Mouse (Mus musculus): ENCODE results near the gene Ifnar1.

Gene Ifnar1

DNA sequence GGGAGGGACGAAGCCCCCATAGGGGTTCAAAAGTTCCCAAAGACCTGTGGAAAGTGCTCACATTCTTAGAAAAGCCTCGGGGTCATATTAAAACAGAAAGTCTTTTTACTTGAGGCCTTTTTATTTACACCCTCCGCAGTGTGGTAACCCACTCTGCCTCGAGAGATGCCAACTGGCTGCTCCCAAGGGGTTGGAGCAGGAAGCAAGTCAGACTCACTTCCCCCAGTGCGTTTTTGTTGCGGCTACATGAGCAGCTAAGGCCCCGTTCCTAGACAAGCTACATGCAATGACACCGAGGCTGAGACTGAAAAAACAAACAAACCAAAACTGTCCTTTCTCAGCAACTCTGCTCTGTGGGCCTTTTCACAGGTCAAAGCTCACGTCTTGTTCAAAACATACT, 53.5 kb downstream of the Ifnar1 start:
- no peak for DNase-seq (ENCODE audit: low read depth, low spot score)

DNA sequence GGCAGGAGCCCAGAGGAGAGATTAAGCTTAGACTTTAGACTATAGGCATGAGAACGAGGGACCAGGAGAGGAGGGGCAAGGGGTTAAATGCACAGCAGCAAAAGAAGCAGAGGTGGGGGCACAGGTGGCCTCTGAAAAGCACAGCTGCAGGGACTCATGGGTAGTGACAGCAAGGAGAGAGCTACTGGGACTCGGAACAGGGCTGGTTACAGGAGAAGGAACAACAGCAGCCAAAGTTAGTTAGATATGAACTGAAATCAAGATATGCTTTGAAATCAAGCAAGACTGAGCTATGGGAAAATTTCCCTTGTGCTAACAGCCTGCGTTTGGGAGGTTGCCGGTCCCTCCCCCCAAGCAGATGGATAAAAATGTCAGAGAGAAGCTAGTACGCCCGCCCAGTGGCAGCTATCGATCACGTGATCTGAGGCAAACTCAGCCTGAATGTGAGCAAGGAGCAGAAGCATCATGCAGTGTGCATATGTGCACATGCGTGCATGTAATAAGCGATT, 56.6 kb downstream of the Ifnar1 start:
- DNase-seq (ENCODE audit: low read depth, low spot score) = no peak

DNA sequence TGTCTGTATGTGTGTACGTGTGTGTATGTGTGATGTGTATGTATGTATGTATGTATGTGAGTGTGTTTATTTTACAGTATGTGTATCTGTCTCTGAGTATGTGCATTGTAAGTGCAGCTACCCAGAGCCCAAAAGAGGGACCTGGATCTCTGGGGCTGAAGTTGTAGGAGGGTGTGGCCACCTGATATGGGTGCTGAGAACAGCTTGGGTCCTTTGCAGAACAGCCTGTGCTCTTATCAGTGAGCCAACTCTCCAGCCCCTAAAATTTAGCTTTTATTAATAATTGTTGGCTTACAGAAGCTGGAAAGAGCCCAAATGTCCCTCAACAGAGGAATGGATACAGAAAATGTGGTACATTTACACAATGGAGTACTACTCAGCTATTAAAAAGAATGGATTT, 58.6 kb downstream of the Ifnar1 start:
- DNase-seq (ENCODE audit: low read depth, low spot score) = no peak

DNA sequence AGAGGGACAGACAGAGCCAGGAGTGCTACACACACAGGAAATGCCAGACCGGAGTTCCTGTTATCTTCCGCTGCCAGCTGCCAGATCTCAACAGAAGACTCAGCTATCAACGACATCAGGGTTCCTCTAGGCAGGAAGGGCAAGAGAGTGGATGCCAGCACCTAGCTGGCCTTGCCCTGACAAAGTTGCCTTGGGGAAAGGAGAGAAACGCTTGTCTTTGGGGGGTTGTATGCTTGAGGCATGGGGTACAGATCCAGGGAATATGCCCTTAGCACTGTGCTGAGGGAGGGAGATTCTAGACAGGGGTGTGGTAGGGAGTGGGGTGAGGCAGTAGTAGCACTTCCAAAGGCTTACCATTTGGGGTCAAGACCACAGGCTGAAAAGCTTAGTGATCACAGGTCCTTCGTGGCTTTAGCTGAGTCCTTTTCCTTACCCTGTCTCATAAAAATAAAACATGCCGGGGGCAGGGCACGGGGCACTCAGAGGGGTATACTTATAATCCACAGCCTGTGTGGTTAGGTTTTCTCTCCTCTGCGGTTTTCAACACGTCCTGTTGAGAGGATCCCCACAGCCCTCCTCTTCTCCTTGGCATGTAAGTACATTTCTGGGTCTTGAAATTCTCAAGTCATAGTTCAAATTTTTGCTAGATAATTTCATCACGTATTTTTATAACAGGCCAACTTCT, 60.7 kb downstream of the Ifnar1 start:
- DNase-seq (ENCODE audit: low read depth, low spot score) = peak; percentile 85

DNA sequence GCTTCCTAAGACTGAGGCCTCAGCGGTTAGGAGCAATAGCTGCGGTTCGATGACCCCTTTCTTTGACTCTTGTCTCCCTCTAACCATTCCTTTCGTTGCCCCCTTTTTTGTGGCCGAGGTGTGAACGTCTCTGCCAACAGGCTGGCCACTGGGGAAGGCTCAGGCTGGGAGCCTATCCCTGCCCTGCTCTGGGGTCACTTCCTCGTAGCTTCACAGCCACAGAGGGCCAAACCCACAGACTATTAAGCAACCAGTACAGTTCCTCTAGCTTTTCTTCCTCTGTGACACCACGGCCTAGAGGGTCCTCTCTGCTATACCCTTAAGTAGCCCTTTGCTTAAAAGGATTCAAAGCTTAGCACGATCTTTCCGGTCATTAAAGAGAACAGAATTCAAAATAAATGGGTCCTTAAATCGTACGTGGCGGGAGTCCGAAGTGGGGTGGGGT, 61.4 kb downstream of the Ifnar1 start:
- DNase-seq (ENCODE audit: low read depth, low spot score) = peak; percentile 34

DNA sequence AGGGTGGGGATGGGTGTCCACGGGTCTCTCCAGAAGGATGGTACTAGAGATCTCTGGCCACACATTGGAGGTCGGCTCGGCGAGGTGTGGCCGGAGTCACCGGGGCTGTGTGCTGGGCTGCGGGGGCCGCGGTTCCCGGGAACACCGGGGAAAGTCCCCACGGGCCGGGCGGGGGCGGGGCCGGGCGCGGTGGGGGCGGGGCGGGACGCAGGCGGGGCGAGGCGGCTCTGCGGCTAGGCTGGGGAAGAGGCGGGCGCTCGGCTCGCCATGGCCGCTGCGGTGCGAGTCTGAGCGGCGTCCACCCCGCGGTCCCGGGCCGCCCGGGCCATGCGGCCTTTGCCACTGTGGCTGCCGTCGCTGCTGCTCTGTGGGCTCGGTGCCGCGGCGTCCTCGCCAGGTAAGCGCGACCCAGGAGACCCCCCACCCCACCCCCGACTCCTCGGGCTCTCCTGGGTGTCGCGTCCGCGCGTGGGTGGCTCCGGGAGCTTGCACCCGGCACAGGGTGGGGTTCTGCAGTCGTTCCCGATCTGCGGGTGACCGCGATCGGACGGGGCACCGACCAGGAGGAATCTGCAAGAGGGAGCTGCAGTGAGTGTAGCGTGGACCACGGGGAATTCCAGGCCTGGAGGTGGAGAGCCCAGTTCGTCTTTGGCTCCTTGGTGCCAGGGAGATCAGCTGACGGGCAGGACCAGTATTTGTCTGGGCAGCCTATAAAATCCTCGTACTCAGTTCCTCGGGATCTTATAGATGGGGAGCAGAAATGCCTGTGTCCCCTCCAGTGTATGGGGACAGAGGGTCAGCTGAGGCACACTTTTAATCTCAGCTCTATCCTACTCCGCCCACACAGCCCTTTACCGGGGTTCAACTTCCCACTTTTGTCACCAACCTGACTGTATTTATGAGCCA, 62.1 kb downstream of the Ifnar1 start, which contains the start of gene Ifngr2:
Gene Ifngr2 (plus strand): TSS at position 237 of the 906 bp plus-strand sequence.
- DNase-seq (ENCODE audit: low read depth, low spot score) = peak; percentile 48

DNA sequence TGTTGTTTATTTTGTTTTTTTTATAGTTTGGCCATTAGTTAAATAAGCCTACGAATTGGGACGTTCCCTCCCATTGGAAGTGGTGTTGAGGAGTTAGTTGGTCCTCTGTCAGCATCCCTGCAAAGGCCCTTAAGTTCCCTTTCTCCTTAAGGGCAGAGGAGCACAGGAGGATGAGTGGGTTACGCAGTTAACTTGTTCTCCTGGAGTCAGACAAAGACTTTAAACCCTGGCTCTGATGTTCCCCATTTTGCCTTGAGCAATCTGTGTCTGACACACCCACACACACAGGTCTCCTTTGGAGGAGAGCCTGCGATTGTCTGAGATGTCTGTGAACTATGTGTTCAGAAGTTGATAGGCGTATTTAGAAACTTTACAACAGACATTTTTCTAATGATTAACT, 62.9 kb downstream of the Ifnar1 start:
- no peak for DNase-seq (ENCODE audit: low read depth, low spot score)

DNA sequence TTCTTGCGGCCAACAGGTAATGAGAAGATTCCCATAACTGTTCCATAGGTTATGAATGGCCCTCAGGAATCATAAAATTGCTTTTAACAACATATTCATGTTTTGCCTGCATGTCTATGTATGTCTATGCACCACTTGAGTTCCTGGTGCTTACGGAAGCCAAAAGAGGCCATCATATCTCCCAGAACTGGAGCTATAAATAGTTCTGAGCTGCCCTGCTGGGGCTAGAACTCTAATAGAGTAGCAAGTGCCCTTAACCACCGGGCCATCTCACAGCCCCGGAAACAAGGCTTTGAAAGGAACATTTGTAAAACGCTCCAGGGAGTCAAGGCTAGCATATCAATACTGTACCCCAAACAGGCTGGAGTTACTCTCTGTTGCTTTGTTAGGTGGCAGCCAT, 63.5 kb downstream of the Ifnar1 start:
- DNase-seq (ENCODE audit: low read depth, low spot score) = no peak

DNA sequence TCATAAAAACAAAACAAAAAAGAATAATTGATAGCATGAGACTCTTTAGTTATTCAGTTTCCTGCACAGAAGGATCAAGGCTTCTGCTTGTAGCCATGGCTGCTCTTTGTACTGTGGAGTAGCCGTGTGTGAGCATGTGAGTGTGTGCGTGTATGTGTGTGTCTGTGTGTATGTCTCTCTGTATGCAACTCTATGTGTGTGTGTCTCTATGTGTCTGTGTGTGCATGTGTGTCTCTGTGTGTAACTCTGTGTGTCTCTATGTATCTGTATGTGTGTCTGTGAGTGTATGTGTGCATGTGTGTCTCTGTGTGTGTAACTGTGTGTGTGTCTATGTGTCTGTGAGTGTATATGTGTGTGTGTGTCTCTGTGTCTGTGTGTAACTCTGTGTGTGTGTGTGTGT, 64.0 kb downstream of the Ifnar1 start:
- DNase-seq (ENCODE audit: low read depth, low spot score) = no peak

DNA sequence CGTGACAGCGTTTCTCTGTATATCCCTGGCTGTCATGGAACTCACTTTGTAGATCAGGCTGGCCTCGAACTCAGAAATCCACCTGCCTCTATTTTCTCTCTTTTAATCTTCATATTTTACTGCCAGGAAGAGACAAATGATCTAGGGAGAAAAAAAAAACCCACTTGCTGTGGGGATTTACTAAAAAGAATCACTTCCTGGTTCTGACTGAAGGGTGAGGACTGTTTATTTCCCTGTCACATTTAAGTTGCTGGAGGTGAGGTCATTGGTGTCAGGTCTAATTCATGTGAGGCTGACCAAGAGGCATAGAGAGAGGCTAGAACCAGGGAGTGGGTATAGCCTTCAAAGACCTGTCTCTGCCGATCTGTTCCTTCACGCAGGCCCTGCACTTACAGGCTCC, 64.6 kb downstream of the Ifnar1 start:
- DNase-seq (ENCODE audit: low read depth, low spot score) = no peak

DNA sequence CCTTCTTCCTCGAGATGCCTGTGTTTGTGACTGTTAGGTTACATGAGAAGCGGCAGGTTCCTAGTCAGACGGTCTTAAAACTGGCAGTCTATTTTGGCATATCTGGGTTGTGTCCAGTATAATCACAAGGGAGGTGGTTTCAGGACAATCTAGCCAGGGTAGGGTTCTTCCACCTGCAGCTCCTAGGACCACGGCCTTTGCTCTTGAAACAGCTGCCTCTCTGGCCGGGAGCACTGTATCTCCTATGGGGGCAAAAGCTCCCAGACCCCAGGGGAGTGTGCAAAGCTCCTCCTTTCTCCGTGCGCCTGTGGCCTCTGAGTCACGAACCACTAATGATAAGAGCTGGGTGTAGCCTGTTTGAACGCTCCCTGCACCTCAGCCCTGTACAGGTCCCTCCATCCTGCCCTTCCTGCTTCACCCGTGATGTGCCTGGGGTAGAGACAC, 66.1 kb downstream of the Ifnar1 start:
- peak; percentile 42 for DNase-seq (ENCODE audit: low read depth, low spot score)

DNA sequence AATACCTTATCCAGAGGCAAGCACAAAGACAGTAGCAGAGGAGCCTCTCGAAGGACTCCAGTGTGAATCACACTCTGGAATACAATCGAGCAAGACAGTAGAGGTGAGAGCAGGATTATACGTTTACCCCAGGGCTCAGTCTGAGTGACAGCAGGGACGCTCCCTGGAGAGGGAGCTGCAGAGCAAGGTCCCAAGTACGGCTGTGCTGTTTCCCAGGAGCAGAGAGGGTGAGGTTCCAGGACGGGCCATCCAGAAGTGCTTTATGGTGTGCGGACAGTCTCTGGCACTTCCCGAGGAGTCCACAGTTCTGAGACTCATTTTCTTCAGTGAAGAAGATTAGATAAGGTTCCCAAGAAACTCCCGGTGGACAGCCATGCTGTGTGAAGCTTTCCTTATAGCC, 67.0 kb downstream of the Ifnar1 start:
- DNase-seq (ENCODE audit: low read depth, low spot score) = no peak

DNA sequence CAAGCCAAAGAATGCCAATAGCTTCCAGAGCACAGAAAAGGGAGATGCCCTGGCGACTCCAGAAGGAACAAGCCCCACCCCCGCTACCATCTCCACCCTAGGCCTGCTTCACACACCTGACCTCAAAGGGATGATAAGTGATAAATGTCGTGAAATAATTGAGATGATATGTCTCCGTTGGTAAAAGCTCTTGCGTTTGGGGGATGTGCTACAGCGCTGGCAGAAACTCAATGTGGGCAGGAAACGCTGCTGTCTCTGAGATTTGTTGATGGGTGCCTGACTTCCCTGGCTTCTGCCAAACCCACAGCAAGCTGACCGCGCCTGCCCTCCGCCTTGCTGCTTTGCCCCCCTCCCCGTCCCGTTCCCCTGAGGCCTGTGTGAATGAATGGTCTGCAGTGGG, 68.6 kb downstream of the Ifnar1 start:
- no peak for DNase-seq (ENCODE audit: low read depth, low spot score)

DNA sequence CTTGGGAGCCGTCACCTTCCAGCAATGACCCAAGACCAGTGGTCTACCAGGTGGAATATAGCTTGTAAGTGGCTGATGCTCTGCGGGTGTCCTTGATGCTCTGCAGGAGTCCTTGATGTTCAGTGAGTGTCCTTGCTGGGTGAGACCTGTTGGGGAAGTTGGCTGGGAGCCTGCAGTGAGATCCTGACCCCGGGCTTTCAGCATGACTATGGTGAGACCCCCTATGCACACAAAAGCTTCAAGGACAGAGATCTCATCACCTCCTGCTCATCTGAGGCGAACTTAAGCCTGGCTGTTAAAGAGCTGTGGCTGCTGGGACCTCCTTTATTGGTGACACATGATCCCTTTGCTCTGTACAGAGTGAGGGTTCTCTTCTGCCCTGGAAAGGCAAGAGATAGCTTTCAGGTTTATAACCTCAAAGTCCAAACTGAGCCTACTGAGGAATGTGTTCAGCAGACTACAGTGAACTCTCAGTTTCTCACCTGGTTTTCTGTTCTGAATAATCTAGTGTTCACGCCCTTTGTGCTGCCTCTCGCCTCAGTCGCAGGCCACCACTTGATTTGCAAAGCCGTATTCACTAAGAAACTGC, 70.1 kb downstream of the Ifnar1 start:
- no peak for DNase-seq (ENCODE audit: low read depth, low spot score)

DNA sequence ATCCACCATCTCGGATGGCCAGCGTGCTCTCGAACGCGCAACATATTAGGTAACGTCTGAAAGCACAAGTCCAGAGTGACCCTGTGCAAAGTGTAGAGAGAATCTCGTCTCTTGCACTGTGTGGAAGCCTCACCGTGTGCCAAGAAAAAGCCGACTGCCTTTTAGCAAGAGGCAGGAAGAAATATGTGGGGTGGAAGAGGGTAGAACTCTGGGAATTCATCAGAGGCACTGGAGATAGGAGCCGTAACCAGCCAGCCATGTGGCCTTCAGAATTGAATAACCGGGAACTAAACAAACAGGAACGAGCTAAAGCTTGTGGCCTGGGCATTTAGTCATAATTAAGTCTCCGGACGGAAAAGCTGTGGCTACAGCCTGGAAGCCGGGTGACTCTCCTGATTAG, 71.6 kb downstream of the Ifnar1 start:
- DNase-seq (ENCODE audit: low read depth, low spot score) = no peak

Data from c-Kit-negative CD71-positive TER-119-positive erythroid progenitor cells, embryonic 14.5 days (primary cell).